Mouse (Mus musculus): ENCODE measurements around the gene Trim8. TPM values are rescaled to one million over a fixed set of nuclear protein-coding genes. Genes with fewer than 3 reads are reported as not detected.
A peak's percentile ranks its signal among the peaks of the same experiment; 100 is the strongest.

Trim8 gene
- polyA plus RNA-seq, 1 experiment = not detected

DNA sequence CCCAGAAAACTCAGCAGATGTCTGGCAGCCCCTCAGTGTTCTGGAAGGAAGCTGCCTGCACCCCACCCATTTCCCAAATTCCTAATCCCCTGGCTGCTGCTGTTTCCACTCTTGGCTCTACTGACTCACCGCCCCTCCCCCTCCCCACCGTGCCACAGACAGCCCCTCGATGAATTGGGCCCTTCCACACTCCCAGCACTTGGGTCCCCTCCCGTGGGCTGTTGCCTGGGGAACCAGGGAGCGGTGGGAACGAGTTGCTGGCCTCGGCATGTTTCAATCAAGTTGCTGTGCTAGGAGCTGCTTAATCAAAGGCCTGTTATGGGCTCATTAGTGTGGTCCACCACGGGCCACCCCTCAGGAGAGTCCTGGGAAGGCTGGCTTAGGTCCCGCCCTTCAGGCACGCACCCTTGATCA, 24.1 kb upstream of the Trim8 start:
- H3K27ac ChIP-seq (ENCODE audit: insufficient read depth, low read depth, low read length) = no peak overlapping the region

DNA sequence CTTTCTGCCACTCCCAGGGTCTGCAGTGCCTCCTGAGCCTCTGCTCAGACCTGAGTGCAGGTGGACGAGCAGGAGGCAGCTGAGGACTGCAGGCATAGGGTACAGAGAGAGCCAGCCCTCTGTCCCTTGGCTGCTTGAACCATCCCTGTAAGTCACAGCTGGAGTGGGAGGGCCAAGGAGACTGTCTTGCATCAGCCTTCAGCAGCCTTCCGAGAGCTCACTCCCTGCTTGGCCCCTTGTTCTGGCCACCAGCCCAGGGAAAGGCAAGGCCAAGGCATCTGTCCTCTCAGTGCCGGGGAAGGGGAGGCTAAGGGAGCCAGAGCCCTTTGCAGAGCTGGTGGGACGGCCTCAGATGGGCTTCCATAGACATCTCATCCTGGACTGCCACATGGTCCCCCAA, 23.3 kb upstream of the Trim8 start:
- H3K4me1 ChIP-seq (ENCODE audit: control insufficient read depth, insufficient read depth, low read length) = peaks cover 54% of the 10 kb centered on the region
- 79% methylated on average over 4 of the region's 4 CpGs for WGBS
- no peak overlapping the region for H3K27ac ChIP-seq (ENCODE audit: insufficient read depth, low read depth, low read length)
- no peak overlapping the region for H3K4me3 ChIP-seq (ENCODE audit: insufficient read depth, low read depth, low read length)
- TF ChIP-seq CTCF (IDR thresholded peaks at IDR 0.05; ENCODE audit: insufficient read depth, low read depth, low read length) (no peak), POLR2A (IDR thresholded peaks at IDR 0.05; ENCODE audit: insufficient read depth, low read depth, low read length) (no peak)

More for the DNA sequence above, 24.1 kb upstream of the Trim8 start:
- 33% methylated on average over 10 of the region's 10 CpGs for WGBS
- Histone ChIP-seq H3K4me1 (ENCODE audit: control insufficient read depth, insufficient read depth, low read length) (peaks cover 46% of the 10 kb centered on the region), H3K4me3 (ENCODE audit: insufficient read depth, low read depth, low read length) (no peak overlapping the region)
- no peak for TF ChIP-seq POLR2A (IDR thresholded peaks at IDR 0.05; ENCODE audit: insufficient read depth, low read depth, low read length)
- no peak for TF ChIP-seq CTCF (IDR thresholded peaks at IDR 0.05; ENCODE audit: insufficient read depth, low read depth, low read length)

DNA sequence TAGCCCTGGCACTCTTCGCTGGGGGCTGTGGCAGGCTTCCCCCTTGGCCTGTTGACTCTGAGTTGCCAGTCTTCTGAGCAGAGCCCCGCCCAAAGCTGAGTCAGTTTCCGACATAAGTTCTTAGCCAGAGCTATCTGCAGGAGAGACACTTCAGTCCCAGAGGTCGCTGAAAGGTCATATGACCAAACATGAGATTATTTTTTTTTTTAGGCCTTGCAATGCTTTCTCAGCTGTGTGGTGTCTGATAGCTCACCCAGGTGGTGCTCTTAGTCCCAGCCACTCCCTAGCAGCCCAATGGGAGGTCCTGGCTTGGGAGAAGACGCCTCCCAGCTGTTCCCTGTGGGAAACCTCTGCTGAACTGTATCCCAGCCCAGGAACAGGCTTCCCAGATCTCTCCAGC, 22.7 kb upstream of the Trim8 start:
- TF ChIP-seq POLR2A (IDR thresholded peaks at IDR 0.05; ENCODE audit: insufficient read depth, low read depth, low read length) = no peak
- TF ChIP-seq CTCF (IDR thresholded peaks at IDR 0.05; ENCODE audit: insufficient read depth, low read depth, low read length) = no peak
- no peak overlapping the region for H3K4me3 ChIP-seq (ENCODE audit: insufficient read depth, low read depth, low read length)
- peaks cover 59% of the 10 kb centered on the region for H3K4me1 ChIP-seq (ENCODE audit: control insufficient read depth, insufficient read depth, low read length)
- H3K27ac ChIP-seq (ENCODE audit: insufficient read depth, low read depth, low read length) = no peak overlapping the region
- 69% methylated on average over 5 of the region's 5 CpGs for whole genome bisulfite sequencing

DNA sequence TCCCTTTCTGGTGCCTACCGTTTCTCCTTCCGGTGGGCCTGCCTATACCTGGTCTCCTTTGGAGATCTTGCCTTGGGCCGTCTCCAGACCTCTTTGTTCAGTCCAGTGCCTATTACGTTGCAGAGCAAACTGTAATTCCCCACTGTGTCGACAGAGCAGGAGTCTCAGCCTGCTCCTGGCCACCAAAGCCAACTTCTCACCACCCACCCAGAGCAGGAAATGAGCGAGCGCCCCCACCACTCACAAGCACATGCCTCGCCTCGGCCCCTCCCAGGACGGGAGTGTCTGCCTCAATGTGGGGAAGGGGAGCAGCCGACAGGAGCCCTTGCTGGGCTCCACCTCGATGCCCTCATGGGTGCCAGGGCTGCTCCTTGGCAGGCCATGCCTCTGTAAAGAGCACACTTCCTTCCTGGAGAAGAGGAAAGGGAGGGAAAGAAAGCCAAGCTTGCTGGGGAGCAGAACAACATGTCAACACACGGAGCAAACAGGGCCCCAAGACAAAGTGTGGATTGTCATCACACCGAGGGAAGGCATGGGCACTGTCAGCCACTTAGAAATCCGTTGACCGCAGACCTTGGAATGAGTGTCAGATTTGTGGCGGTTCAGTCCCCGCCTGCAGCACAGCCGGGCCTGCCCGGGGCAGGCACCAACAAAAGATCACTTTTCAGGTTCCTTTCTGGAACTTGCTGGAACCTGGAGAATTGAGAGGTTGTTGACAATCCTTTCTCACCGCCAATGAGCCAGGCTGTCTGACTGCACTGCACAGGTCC, 22.0 kb upstream of the Trim8 start:
- 59% methylated on average over 21 of the region's 21 CpGs for WGBS
- 0 out of 2 replicates have a peak overlapping the region, but pooled peaks have one; percentile 21 for H3K27ac ChIP-seq (ENCODE audit: insufficient read depth, low read depth, low read length)
- peaks cover 65% of the 10 kb centered on the region for H3K4me1 ChIP-seq (ENCODE audit: control insufficient read depth, insufficient read depth, low read length)
- no peak overlapping the region for H3K4me3 ChIP-seq (ENCODE audit: insufficient read depth, low read depth, low read length)
- TF ChIP-seq CTCF (IDR thresholded peaks at IDR 0.05; ENCODE audit: insufficient read depth, low read depth, low read length) = no peak

DNA sequence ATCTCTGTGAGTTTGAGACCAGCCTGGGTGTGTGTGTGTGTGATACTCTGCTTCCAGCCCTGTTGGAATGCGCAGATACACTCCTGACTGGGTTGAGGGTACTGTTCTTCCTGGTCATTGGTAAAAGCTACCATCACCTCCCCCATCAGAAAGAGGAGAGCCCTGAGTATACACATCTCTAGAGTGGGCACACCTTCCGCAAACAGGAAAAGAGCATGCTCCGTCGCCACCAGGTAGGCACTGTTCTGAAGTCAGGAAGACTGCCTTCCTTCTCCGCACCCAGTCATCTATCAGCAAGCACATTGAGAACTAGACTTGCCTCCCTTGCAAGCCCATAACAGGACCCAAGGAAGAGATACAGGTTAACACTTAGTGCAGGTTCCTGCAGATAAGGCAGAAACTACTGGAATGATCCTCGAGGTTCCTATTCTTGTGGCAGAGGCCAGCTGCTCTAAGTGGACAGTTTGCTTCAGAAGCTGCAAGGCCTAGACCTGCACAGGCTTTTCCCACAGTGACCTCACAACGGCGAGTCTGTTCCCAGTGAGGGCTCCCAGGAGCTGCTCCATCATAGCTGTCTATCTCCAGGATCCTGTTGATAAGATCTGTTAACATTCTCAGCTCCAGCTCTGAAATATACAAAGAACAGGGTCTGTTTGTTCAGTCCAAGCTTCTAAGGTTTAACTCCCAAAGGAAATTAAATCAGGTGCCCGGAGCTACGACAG, 20.7 kb upstream of the Trim8 start:
- H3K4me3 ChIP-seq (ENCODE audit: insufficient read depth, low read depth, low read length) = no peak overlapping the region
- 83% methylated on average over 10 of the region's 10 CpGs for whole genome bisulfite sequencing

DNA sequence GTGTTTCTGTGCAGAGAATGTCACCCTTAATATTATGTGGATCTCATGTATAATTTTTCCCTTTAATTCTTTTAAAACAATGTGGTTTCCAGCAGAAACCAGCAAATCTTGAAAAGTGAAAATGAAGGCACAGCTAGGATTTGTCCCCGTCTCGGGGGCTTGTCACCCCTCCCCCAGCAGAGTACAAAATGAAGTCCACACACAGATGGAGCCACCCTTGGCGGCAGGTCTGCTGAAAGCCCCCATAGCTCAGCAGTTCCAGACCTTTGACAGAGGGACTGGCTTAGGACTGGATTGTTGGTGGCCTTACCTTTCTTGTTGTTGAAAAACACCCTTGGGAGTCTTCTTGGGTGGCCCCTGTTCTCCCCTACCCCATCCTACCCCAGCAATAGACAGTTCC, 20.1 kb upstream of the Trim8 start:
- Histone ChIP-seq H3K27ac (ENCODE audit: insufficient read depth, low read depth, low read length) (no peak overlapping the region), H3K4me1 (ENCODE audit: control insufficient read depth, insufficient read depth, low read length) (peaks cover 70% of the 10 kb centered on the region), H3K4me3 (ENCODE audit: insufficient read depth, low read depth, low read length) (no peak overlapping the region)
- TF ChIP-seq POLR2A (IDR thresholded peaks at IDR 0.05; ENCODE audit: insufficient read depth, low read depth, low read length) (no peak), CTCF (IDR thresholded peaks at IDR 0.05; ENCODE audit: insufficient read depth, low read depth, low read length) (no peak)
- whole genome bisulfite sequencing = 64% methylated on average over 3 of the region's 3 CpGs

More for the DNA sequence above, 20.7 kb upstream of the Trim8 start:
- TF ChIP-seq POLR2A (IDR thresholded peaks at IDR 0.05; ENCODE audit: insufficient read depth, low read depth, low read length) (no peak), CTCF (IDR thresholded peaks at IDR 0.05; ENCODE audit: insufficient read depth, low read depth, low read length) (no peak)
- H3K27ac ChIP-seq (ENCODE audit: insufficient read depth, low read depth, low read length) = no peak overlapping the region
- H3K4me1 ChIP-seq (ENCODE audit: control insufficient read depth, insufficient read depth, low read length) = peaks cover 69% of the 10 kb centered on the region

DNA sequence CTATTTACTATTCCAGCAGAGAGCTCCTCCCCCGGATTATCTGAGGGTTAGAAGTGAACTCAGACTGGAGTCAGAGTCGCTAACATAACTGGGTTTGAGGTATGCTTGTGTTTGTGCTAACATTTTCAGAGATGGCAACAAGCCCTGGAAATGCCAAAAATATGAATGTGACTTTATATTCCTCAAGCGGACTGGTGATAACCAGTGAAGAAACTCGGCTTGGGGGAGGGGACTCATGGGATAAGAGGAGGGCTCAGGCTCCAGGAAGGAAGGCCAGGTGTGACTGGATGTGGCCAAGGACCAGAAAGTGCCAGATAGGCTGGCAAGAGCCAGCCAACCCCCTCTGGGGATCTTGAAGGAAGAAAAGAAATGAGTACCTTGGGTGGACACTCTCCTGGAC, 19.7 kb upstream of the Trim8 start:
- Histone ChIP-seq H3K27ac (ENCODE audit: insufficient read depth, low read depth, low read length) (no peak overlapping the region), H3K4me3 (ENCODE audit: insufficient read depth, low read depth, low read length) (no peak overlapping the region), H3K4me1 (ENCODE audit: control insufficient read depth, insufficient read depth, low read length) (peaks cover 70% of the 10 kb centered on the region)
- TF ChIP-seq CTCF (IDR thresholded peaks at IDR 0.05; ENCODE audit: insufficient read depth, low read depth, low read length) (no peak), POLR2A (IDR thresholded peaks at IDR 0.05; ENCODE audit: insufficient read depth, low read depth, low read length) (no peak)
- 41% methylated on average over 4 of the region's 4 CpGs for WGBS

DNA sequence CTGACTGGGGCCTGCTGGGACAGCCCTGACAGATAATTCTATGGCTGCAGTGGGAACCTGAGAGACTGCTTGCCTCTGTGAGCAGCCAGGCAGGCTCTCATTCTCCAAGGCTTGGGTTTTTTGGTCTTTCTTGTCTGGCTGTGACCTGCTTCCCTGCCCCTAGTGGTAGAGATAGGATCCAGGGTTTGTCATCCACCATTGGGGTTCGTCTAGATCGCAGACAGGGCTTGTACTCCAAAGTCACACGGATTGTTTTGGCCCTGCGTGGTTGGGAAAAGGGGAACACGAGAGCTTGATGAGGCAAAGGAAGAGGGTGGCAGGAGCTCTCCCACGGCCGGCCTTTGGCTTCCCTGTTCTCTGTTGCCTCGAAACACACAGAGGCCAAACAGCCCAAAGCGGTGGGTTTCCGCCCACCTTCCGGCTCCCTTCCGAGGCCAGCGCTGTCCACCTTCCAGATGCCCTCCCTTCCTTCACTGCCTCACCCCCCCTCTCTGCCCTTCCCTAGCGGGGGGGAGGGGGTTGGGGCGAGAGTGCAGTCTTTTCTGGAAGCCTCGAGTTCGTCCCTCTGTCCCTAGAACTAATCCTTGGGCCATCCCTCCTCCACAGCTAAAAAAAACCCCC, 18.5 kb upstream of the Trim8 start:
- H3K4me1 ChIP-seq (ENCODE audit: control insufficient read depth, insufficient read depth, low read length) = peaks cover 58% of the 10 kb centered on the region
- TF ChIP-seq POLR2A (IDR thresholded peaks at IDR 0.05; ENCODE audit: insufficient read depth, low read depth, low read length) (0 out of 2 replicates have a peak, but pooled peaks have one; percentile 22), CTCF (IDR thresholded peaks at IDR 0.05; ENCODE audit: insufficient read depth, low read depth, low read length) (no peak)
- WGBS = 22% methylated on average over 17 of the region's 17 CpGs
- no peak overlapping the region for H3K4me3 ChIP-seq (ENCODE audit: insufficient read depth, low read depth, low read length)
- no peak overlapping the region for H3K27ac ChIP-seq (ENCODE audit: insufficient read depth, low read depth, low read length)
